Mouse (Mus musculus) gastrocnemius, adult 18-20 months (tissue): Measurements from ENCODE around the gene Ecel1. TPM values are rescaled to one million over a fixed set of nuclear protein-coding genes. Genes with fewer than 3 reads are reported as not detected.

Experiments used
- DNase-seq: peaks from one replicate; pipeline ENCODE4 v3.0.0; 2021; ENCODE audit warnings: low spot score
- total RNA-seq, 2 experiments: library from RNA; stranded (reverse); gene quantifications; 2 replicates each; pipeline ENCODE4 v1.2.3; 2021

The Ecel1 gene
- total RNA-seq, 2 experiments from 2014 or later, result not detected

DNA sequence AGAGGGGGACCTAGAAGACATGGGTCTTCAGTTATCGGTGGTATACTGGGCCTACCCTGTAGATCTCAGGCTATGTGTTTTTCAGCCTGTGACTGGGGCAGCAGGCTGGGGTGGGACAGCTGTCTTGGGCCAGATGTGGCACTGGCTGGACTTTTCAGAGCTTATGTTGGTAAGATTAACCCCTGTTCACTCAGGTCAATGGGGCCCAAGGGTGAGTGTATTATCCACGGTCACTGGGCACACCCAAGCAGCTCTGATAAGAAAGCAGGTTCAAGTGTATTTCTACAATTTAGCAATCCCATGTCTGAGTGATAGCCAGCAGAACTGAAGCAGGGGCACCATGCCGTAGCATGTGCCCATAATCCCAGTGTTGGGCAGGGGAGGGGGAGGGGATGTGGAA, 54.2 kb downstream of the Ecel1 start:
- DNase-seq, result no peak

DNA sequence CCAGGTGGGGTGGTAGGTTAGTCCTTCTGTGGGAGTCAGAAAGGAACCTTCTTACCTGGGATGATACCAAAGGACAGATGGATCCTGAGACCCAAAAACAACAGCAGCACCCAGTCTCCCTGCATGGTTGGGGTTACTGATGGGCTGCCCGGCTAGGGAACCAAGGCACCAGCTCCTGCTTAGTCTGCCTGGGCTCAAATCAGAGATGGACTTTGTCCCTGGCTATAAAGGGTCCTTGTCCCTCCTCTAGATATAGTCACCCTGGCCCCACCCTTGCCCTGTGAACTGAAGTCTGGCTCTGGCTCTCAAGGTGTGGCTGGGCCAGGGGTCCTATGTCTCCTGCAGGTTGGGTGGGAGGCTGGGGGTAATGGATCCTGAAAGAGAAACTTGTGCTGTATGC, 54.9 kb downstream of the Ecel1 start, which contains the start of gene Alpi:
Gene Alpi (minus strand): TSS at position 196 of the 400 bp plus-strand sequence.
- no peak for DNase-seq

DNA sequence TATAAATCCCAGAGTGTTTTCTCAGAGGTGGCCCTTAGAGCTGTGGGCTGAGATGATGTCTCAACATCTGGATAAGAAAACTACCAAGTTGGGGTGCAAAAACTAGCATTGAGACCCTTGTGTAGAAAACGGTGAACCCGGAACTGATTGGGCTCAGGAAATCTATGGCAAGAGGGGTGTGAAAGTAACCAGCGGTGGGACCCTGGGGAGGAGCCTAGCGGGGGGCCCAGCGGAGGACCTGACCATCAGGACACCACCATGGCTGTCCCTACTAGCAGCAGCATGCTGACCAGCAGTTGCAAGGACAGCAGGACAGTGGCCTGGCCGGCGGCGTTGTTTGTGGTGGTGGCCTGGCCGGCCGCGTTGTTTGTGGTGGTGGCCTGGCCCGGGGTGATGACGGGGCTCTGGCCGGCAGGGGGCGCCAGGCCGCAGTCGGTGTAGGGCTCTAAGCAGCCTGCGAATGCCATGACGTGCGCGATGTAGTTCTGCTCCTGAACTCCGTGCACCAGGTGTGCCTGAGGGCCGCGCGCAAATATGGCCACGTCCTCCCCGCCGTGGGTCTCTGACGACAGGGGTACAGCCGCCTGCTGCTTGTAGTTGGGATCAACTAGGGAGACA, 57.9 kb downstream of the Ecel1 start:
- peak; percentile 37 for DNase-seq

Other genes with a start within 250 kb of the Ecel1 start
- not detected for gene Alppl2, start 66.6 kb downstream of the Ecel1 start, total RNA-seq
- not detected for gene Alpi, start 54.9 kb downstream of the Ecel1 start, total RNA-seq
- not detected for gene Akp3, start 31.5 kb downstream of the Ecel1 start, total RNA-seq
- not detected for gene Prss56, start 26.8 kb upstream of the Ecel1 start, total RNA-seq
- 1 to 10 TPM; 2.4 to 3.2 TPM for gene Chrnd, start 34.1 kb upstream of the Ecel1 start, total RNA-seq
- not detected for gene Chrng, start 48.1 kb upstream of the Ecel1 start, total RNA-seq
- 10 to 100 TPM; 49.6 to 51.0 TPM for gene Eif4e2, start 57.4 kb upstream of the Ecel1 start, total RNA-seq
- gene Efhd1, start 107.8 kb upstream of the Ecel1 start, total RNA-seq, result 1 to 10 TPM; 3.4 to 6.1 TPM
- 10 to 100 TPM; 31.9 to 42.2 TPM for gene Gigyf2, start 170.5 kb upstream of the Ecel1 start, total RNA-seq
- under 1 TPM; 0.28 to 0.43 TPM for gene Kcnj13, start 238.2 kb upstream of the Ecel1 start, total RNA-seq